Mouse (Mus musculus) gastrocnemius, postnatal 10 days (tissue): ENCODE results near the gene Rbm7. TPM values are rescaled to one million over a fixed set of nuclear protein-coding genes. Genes with fewer than 3 reads are reported as not detected.

ENCODE experiments used
- microRNA-seq, 2 experiments: library from miRNA; unstranded; fragments of <30 nt; microRNA quantifications; one replicate each; pipeline ENCODE4 v1.2.0; 2021
- total RNA-seq, 2 experiments: library from RNA; stranded (reverse); gene quantifications; 2 replicates each; pipeline ENCODE4 v1.2.3; 2021

Rbm7 gene
- total RNA-seq, 2 experiments from 2014 or later: 20.9 to 24.2 TPM

Small RNA genes within 50 kb of the gene (microRNA-seq; reads per million reads assigned to microRNA genes)
- gene Gm23653: 0 reads per million in 2 experiments

Other genes starting within 250 kb of the Rbm7 start
- 1 to 10 TPM in 1 of 2 experiments, under 1 TPM in 1; 0.99 to 3.1 TPM for gene Nxpe2, start 141.8 kb downstream of the Rbm7 start, total RNA-seq
- gene Rexo2, start 14.7 kb downstream of the Rbm7 start, total RNA-seq: 10 to 100 TPM; 57.9 to 62.4 TPM
- 10 to 100 TPM; 12.9 to 14.1 TPM for gene Gm5617, start 143 bp upstream of the Rbm7 start, total RNA-seq
- gene Nnmt, start 109.9 kb upstream of the Rbm7 start, total RNA-seq: 10 to 100 TPM; 12.8 to 13.3 TPM